Mouse (Mus musculus) urinary bladder, postnatal 4 days (tissue): Measurements from ENCODE around the gene Arhgap44.

Experiments used
- DNase-seq, 2 experiments: peaks; one replicate each; pipeline ENCODE4 v3.0.0; 2021 to 2022; ENCODE audit warnings: low spot score in 2 of 2

Gene Arhgap44

DNA sequence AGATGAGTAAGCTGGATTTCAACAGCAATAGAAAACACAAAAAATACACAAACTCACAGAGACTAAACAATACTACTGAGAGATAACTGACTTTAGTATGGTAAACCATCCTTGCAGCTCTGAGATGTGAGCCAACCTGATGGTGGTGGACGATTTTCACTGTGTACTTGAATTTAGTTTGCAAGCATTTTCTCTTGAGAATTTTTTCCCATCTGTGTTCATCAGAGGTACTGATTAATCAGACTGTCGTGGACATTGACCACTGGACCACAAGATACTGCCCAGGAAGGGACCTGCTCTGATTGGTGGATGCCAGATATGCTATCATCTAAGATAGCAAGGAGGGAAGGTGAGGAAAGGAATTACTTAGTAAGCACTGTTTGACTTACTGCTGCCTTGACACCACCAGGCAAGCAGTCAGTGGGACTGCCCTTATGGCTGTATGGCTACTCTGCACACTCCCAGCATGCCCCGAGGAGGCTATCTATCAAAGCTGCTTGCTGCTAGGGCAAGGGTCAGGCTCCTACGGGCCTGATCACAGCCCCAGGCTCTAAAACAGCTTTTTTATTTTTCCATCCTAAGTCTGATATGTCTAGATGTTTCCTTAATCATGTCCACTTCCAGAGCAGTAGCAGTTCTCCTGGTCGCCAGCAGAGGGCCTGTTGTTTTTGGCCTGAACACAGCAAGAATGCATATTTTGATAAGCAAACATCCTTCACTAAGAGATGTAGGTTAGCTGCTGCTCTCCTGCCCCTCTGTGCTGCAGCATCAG is 74.1 kb downstream of the Arhgap44 start:
- DNase-seq: no peak

GRCm38 (mm10) chr11:65080761-65081160 is 82.0 kb downstream of the Arhgap44 start:
- no peak for DNase-seq

DNA sequence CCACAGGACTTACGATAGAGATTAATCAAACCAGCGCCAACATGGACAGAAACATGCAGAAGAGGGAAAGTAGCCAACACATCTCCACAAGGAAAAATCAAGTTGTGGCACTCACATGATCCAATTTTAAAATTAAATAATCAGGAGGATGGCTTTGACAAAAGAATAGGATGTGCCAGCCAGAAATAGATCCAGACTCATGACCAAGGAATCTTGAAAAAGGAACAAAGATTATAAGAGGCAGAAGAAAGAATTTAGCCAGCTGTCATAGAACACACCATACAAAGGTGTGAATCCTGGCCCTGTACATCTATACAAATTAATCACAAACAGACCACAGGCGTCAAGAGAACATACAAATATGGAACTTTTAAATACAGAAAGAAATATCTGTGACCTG is 82.5 kb downstream of the Arhgap44 start:
- DNase-seq: no peak

DNA sequence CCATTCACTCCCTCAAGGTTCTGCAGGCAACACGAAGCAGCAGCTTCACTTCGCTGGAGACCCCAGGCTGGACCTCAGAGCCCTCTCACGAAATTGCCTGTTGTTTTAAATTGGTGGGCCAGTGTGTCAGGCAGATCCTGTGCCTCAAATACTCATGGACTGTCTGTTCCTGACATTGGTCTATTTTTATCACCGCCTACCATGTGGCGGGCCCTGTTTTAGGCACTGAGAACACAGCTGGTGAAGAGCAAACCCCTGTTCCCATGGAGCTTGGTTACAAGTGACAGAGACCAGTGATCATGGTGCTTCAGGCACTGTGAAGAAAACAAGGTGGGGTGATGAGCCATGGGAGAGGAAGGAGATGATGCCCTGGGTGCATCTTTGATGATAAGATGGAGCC is 93.2 kb downstream of the Arhgap44 start:
- DNase-seq: no peak

- DNase-seq: no peak
Observed at GRCm38 (mm10) chr11:65069051-65069450, 93.7 kb downstream of the Arhgap44 start.

DNA sequence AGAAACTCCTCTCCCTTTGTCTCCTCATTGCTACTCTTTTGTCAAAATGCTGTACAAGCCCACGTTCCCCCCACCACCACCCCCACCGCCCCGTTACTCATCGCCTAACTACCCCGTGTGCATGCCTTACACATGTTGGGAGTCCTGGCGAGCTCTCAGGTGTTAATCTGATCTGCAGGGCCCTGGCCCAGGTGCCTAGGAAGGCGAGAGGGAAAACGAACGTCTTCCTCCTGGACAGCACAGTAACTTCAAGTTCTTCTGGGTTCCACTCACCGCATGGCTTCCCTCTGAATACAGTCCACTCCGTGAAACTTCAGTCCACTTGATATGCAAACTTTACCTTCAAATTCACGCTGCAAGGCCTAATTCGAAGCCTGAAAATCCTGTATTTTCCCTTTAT is 97.6 kb downstream of the Arhgap44 start:
- DNase-seq: no peak

DNA sequence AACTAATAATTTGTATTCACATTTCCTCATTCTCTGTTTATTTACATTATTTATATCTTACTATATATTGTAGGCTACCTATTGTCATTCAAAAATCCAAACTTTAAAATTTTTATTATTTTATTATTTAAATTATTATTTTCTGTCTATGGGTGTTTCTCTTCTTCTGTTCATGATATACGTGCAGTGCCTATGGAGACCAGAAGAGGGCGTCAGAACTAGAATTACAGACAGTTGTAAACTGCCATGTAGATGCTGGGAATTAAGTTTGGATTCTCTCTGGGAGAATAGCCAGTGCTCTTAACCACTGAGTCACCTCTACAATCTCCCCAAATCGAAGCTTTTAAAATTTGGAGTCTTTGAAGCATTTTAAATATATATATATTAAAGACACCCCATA is 101.3 kb downstream of the Arhgap44 start:
- no peak for DNase-seq

GRCm38 (mm10) chr11:65059531-65059930 is 103.2 kb downstream of the Arhgap44 start:
- DNase-seq: no peak

DNA sequence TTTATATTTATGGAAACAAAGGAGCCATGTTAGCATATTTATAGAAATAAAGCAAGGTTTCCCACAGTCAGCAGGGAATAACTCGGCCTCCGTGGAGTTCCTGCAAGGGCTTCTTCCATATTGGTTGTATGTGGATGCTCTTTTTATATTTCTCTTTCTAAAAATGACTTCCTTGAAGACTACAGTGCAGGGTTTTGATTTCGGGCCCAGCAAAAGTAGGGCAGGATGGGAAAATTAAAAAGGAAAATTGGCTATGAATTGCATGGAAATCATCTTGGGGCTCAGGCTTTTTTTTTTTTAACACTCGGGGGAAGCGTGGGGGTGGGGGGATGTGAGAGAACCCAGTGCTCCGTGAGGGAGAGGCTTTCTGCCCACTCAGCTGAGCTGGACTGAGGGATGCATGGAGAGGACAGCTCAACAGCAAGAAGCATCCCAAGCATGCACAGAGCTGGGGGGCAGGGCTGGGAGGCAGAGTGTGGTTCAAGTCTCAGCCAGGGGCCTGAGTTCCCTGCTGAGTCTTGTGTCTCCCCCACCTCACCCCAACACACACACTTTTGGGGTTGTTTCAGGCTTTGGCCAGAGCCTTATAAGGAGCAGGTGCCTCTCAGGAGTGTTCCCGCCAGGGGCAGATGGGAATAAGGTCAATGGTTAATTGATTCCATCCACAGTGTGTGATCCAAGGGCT is 104.4 kb downstream of the Arhgap44 start:
- DNase-seq: no peak

GRCm38 (mm10) chr11:65055596-65055995 is 107.2 kb downstream of the Arhgap44 start:
- DNase-seq: no peak

DNA sequence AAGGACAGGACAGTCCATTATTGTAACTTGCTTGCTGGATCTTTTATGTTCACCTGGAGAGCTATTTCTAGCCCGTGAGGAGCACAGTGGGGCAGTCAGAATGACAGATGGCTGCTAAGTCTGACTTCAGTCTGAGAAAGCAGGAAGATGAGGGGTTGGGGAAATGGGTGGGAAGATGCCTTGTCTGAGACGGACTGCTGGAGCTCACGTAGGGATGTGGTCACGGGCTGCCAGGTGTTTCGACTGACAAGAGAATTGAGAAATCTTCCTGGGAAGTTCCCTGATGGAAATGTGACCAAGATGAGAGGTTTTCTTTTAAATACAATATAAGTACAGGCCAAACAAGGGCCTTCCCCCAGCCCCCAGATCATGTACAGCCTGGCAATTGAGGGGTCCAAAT is 108.5 kb downstream of the Arhgap44 start:
- no peak for DNase-seq

DNA sequence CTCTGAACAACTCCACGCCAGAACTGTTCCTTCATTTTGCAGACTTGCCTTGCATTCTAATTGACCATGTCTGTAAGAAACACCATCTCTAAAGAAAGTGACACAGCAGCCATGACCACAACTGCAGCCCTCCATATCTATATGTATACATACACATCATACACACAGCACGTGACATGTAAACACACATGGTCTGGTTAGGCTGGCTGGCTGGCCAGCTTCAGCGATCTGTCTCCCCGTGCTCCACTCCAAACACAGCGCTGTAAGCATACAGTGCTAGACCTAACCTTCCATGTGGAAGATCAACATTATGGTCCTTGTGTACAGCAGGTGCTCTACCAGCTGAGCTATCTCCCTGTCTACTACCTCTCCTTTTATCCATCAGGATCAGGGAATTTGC is 111.9 kb downstream of the Arhgap44 start:
- no peak for DNase-seq

DNA sequence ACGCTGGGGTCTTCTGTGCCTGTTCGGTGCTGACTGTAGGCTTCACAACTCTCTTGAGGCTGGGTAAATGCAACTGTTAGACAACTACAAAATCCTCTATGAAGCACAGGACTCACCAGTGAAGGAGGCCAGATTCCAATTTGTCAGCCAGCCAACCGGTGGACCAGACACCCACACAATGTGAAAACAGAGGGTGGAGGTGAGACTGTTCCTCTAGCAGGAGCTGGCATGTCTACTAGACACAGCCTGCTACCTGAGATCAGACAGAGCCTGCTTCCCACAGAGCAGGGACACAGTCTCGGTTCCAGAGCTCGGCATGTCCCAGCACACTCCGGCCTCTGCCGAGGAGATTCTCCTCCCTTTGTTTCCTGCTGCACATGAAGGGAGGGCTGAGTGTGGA is 113.7 kb downstream of the Arhgap44 start:
- DNase-seq: no peak

- no peak for DNase-seq
Observed at GRCm38 (mm10) chr11:65040556-65040955, 122.2 kb downstream of the Arhgap44 start.

DNA sequence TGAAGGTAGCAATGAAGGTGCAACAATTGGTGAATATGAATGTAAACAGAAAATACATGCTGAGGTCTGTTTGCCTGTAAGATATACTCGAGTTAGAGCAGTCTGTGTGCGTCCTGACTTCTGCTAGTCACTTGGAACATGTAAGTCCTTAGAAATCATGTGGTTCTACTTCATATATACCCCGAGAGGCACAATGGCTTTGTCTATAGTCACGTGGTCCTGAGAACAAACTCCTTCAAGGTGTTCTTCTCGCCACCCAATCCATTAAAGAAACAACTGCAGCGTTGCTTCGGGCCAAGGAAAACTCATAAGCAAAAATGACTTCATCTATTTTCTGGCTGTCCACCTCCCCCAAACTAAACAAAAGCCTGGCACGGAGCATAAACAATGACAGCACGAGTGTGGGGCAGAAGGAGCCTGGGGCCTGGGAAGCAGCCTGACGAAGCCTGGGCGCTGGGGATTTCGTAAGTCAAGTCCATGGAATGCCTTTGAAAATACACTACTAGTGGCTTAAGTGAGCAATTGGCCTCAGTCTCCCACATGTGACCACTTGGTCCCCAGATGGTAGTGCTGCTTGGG is 123.2 kb downstream of the Arhgap44 start:
- no peak for DNase-seq

GRCm38 (mm10) chr11:65038996-65039395 is 123.8 kb downstream of the Arhgap44 start:
- DNase-seq: no peak

- DNase-seq: no peak
Observed at GRCm38 (mm10) chr11:65032221-65032620, 130.5 kb downstream of the Arhgap44 start.

GRCm38 (mm10) chr11:65030201-65030600 is 132.6 kb downstream of the Arhgap44 start:
- no peak for DNase-seq

DNA sequence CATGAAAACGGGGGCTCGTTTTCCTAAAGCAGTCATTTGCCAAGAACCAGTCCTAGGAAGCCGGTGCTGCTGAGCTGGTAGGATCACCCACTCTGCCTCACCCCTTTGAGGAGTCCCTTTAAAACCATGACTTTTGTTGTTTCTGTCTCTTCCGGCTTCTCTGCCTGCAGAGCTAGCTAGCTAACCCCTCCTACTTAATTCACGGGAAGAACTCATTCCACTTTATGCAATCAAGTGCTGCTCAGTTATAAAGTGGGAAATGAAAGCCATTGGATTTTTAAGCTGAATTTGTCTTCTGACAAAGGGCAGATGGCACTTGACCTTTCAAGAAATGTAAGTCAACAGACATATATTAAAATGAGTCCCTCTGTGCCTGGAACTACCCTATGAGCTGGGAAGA is 134.7 kb downstream of the Arhgap44 start:
- no peak for DNase-seq

DNA sequence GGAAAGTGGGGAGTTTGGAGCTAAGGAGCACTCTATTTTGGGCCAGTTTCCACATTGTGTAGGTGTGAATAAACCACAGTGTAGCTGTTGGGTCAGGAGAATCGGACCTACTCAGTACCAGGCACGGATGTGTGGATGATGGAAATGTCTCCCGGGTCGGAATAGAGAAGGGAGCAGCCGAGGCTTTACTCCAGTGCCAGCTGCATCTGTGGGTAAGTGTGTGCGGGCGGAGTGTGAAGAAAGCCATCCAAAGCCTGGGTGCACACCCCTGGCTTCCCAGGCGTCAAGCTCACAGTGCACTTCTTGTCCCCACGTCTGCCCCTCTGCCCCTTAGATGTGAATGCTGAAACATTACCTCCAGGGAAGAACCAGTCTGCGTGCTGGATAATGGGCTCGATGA is 140.0 kb downstream of the Arhgap44 start:
- DNase-seq: no peak

GRCm38 (mm10) chr11:65020744-65021143 is 142.0 kb downstream of the Arhgap44 start:
- DNase-seq: no peak

GRCm38 (mm10) chr11:65016754-65017153 is 146.0 kb downstream of the Arhgap44 start:
- DNase-seq: no peak

DNA sequence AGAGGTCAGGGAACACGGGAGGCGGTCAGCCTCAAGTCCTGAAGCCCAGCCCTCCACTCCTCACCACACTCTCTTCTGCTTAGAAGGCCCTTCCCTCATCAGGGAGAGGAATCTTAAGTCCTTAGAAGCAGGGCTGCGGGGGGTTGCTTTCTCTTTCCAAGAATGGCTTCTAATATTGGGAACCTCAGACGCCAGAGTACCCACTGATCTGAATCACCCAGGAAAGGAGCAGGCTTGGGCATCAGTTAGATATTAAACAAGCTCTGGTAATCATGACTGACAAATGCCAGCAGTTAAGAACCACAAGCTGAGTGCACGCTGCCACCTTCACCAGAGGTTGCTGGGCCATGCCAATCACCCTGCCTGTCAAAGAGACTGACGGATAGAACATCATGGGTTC is 148.9 kb downstream of the Arhgap44 start:
- DNase-seq: no peak
